Mouse (Mus musculus) testis, postnatal 14 days (tissue): ENCODE data around the gene Ckap4.
"Not testable (repeated sequence)": the region's sequence is repeated elsewhere in the genome, so short reads cannot be mapped to it uniquely, and the experiment has no call there.

Source experiments
- DNase-seq: peaks from one replicate; pipeline ENCODE4 v3.0.0; 2021; ENCODE audit warnings: low spot score

The Ckap4 gene

GRCm38 (mm10) chr10:84549146-84549919, 15.5 kb upstream of the Ckap4 start:
- DNase-seq, result no peak

GRCm38 (mm10) chr10:84544841-84545610, 11.2 kb upstream of the Ckap4 start:
- DNase-seq, result no peak

GRCm38 (mm10) chr10:84542802-84543658, 9.2 kb upstream of the Ckap4 start:
- DNase-seq, result no peak

- no peak for DNase-seq
Observed at GRCm38 (mm10) chr10:84539651-84540050, 5.8 kb upstream of the Ckap4 start.

- no peak for DNase-seq
Observed at GRCm38 (mm10) chr10:84535859-84536258, 2.0 kb upstream of the Ckap4 start.

- no peak for DNase-seq
Observed at GRCm38 (mm10) chr10:84535458-84535857, 1.6 kb upstream of the Ckap4 start.

GRCm38 (mm10) chr10:84532911-84533882, 665 bp downstream of the Ckap4 start:
- DNase-seq, result peak; percentile 52

GRCm38 (mm10) chr10:84532191-84532889, 1.5 kb downstream of the Ckap4 start:
- DNase-seq, result no peak

GRCm38 (mm10) chr10:84531576-84531975, 2.3 kb downstream of the Ckap4 start:
- DNase-seq, result no peak

- no peak for DNase-seq
Observed at GRCm38 (mm10) chr10:84530388-84530787, 3.5 kb downstream of the Ckap4 start.

- no peak for DNase-seq
Observed at GRCm38 (mm10) chr10:84527631-84528030, 6.2 kb downstream of the Ckap4 start.

GRCm38 (mm10) chr10:84527070-84527469, 6.8 kb downstream of the Ckap4 start:
- DNase-seq, result no peak

GRCm38 (mm10) chr10:84526488-84526887, 7.4 kb downstream of the Ckap4 start:
- no peak for DNase-seq

GRCm38 (mm10) chr10:84523682-84524081, 10.2 kb downstream of the Ckap4 start:
- no peak for DNase-seq

GRCm38 (mm10) chr10:84516414-84516927, 17.4 kb downstream of the Ckap4 start:
- DNase-seq, result no peak

GRCm38 (mm10) chr10:84515980-84516379, 17.9 kb downstream of the Ckap4 start:
- not testable (repeated sequence) for DNase-seq

GRCm38 (mm10) chr10:84515512-84515950, 18.3 kb downstream of the Ckap4 start:
- peak; percentile 54 for DNase-seq

- peak; percentile 43 for DNase-seq
Observed at GRCm38 (mm10) chr10:84514038-84514578, 19.8 kb downstream of the Ckap4 start.

GRCm38 (mm10) chr10:84512766-84513165, 21.1 kb downstream of the Ckap4 start:
- DNase-seq, result no peak

- DNase-seq, result no peak
Observed at GRCm38 (mm10) chr10:84508603-84509002, 25.3 kb downstream of the Ckap4 start.
